Mouse (Mus musculus) midbrain, embryonic 15.5 days (tissue): ENCODE results near the gene Hdgfl3. TPM values are rescaled to one million over a fixed set of nuclear protein-coding genes. Genes with fewer than 3 reads are reported as not detected.
A peak's percentile ranks its signal among the peaks of the same experiment; 100 is the strongest.

ENCODE experiments used
- ATAC-seq: fragments of 200-750 bp; cut with Nextera tagmentation; replicated peaks from 2 replicates; pipeline ENCODE4 v1.8.0; 2017; ENCODE audit warnings: moderate TSS enrichment
- H3K27ac ChIP-seq: fragments of 300-500 bp; sonication (generic); 2 replicates; pipeline ENCODE4 v1.5.1; 2015; ENCODE audit warnings: mild to moderate bottlenecking, inconsistent platforms
- H3K27me3 ChIP-seq: fragments of 300-500 bp; sonication (generic); replicated peaks from 2 replicates; pipeline ENCODE4 v1.6.1; 2015; ENCODE audit warnings: inconsistent platforms
- H3K36me3 ChIP-seq: fragments of 300-500 bp; sonication (generic); replicated peaks from 2 replicates; pipeline ENCODE4 v1.6.1; 2015; ENCODE audit warnings: inconsistent platforms
- H3K4me1 ChIP-seq: fragments of 300-500 bp; sonication (generic); 2 replicates; pipeline ENCODE4 v1.6.1; 2015; ENCODE audit warnings: inconsistent platforms
- H3K4me2 ChIP-seq: fragments of 300-500 bp; sonication (generic); 2 replicates; pipeline ENCODE4 v1.6.1; 2015; ENCODE audit warnings: inconsistent platforms, mild to moderate bottlenecking, moderate library complexity
- H3K4me3 ChIP-seq: fragments of 300-500 bp; sonication (generic); 2 replicates; pipeline ENCODE4 v1.5.1; 2015; ENCODE audit warnings: mild to moderate bottlenecking, inconsistent platforms
- H3K9ac ChIP-seq: fragments of 300-500 bp; sonication (generic); 2 replicates; pipeline ENCODE4 v1.6.1; 2015; ENCODE audit warnings: mild to moderate bottlenecking, inconsistent platforms
- H3K9me3 ChIP-seq: fragments of 300-500 bp; sonication (generic); 2 replicates; pipeline ENCODE4 v1.6.1; 2016; ENCODE audit warnings: inconsistent platforms
- WGBS: fragments of 180-500 bp; shearing (Covaris S2); methylation state at CpG from one replicate; pipeline ENCODE4 v1.1.7; 2015; ENCODE audit warnings: mixed read lengths; 5-methylcytosine and 5-hydroxymethylcytosine counted together
- polyA plus RNA-seq: library from polyadenylated mRNA; unstranded; fragments of >200 nt; fragmentation: Nextera tagmentation; extraction: Ambion mirVana; gene quantifications from 2 replicates; pipeline ENCODE4 v1.2.1, GENCODE M21; 2015

Gene Hdgfl3
- polyA plus RNA-seq, 1 experiment from 2014 or later = 71.7 TPM

DNA sequence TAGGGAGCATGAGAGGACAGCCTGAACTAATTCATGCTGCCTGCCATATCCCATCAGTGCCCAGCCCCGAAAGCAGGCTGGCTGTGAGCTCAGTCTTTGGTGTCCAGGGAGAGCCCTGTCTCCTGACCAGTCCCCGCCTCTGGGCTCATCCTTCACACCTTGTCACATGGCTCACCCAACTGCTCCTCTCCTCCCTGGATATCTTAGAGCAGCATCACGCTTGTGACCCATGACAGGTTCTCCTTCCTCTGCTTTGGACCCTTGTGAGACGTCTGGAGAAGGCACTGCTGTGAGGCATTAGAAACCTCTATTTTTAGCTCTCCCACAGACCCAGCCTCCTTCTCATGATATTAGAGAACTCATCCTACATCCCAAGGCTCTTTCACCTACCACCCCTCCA lies 72.4 kb downstream of the Hdgfl3 start:
- no peak overlapping the region for H3K9ac ChIP-seq
- H3K36me3 ChIP-seq = no peaks in the 10 kb centered on the region
- peaks cover 13% of the 10 kb centered on the region for H3K27me3 ChIP-seq
- H3K9me3 ChIP-seq = no peaks in the 10 kb centered on the region
- peaks cover 16% of the 10 kb centered on the region for H3K4me1 ChIP-seq
- H3K27ac ChIP-seq = no peak overlapping the region
- ATAC-seq = no peak
- H3K4me2 ChIP-seq = no peak overlapping the region
- H3K4me3 ChIP-seq = no peak overlapping the region
- 85% methylated on average over 4 of the region's 4 CpGs for WGBS

DNA sequence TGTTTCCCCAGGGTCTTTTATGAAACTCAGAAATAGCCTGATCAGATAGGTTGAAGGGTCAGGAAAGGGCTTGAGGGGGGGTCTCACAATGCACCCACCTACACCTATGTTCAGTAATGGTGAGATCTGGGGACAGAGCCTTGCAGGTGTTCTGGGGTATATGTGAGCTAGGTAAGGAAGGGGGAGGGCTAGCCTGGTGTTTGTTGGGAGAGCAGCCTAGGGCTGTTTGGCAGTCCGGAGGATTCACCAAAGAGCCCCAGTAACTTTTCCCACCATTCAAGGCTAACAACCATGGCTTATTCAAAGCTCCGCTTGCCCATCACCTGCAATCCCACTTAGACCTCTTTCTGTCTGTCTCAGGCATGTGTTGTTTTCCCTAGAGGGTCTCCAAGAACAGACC lies 72.8 kb downstream of the Hdgfl3 start:
- Histone ChIP-seq H3K9me3 (no peaks in the 10 kb centered on the region), H3K36me3 (no peaks in the 10 kb centered on the region), H3K27ac (no peak overlapping the region), H3K27me3 (peaks cover 16% of the 10 kb centered on the region), H3K4me3 (no peak overlapping the region), H3K9ac (no peak overlapping the region), H3K4me1 (peaks cover 16% of the 10 kb centered on the region), H3K4me2 (no peak overlapping the region)
- no peak for ATAC-seq
- 82% methylated on average over 2 of the region's 2 CpGs for WGBS

DNA sequence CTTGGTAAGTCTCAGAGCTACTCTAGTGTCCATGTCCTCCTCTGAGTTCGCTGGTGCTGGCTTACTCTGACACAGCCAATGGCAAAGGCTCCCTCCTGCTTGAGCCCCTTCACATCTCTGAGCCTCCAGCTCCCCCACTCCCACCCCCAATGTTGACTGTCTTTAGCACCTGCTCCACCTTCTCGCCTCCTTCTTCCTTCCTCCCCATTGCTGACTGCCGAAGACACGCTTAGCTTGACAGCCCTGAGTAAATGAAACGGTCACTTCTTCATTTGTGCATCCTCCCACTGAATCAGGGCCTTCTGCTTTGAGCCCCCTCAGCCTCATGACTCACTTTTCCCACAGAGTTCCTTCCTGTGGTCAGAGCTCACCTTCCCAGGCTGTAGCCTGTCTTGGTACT lies 73.3 kb downstream of the Hdgfl3 start:
- Histone ChIP-seq H3K4me2 (no peak overlapping the region), H3K9ac (no peak overlapping the region), H3K4me1 (peaks cover 16% of the 10 kb centered on the region), H3K9me3 (no peaks in the 10 kb centered on the region), H3K4me3 (no peak overlapping the region), H3K27ac (no peak overlapping the region), H3K27me3 (peaks cover 16% of the 10 kb centered on the region), H3K36me3 (no peaks in the 10 kb centered on the region)
- WGBS = 80% methylated on average over 5 of the region's 5 CpGs
- no peak for ATAC-seq

DNA sequence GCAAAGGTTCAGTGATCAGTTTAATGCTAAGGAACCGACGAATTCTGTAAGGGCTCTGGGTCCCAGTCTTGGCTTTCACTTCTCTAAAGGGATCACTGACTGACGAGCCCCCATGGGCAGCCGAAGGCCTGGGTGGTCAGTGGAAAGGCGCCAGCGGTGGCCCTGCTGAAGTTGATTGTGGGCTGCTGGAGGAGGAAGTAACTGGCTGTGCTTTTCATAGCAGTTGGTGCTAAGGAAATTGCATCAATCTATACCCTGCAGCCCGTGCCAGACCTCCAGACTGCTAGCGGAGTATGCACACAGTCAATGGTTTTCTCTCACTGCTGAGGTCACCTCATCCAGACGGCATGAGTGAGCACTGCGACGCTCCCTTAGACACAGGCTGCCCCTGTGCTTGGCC lies 74.2 kb downstream of the Hdgfl3 start:
- H3K9ac ChIP-seq = no peak overlapping the region
- 54% methylated on average over 11 of the region's 11 CpGs for WGBS
- no peak overlapping the region for H3K27ac ChIP-seq
- H3K4me2 ChIP-seq = peak overlapping the region; percentile 91
- H3K36me3 ChIP-seq = no peaks in the 10 kb centered on the region
- H3K4me3 ChIP-seq = peak overlapping the region; percentile 64
- peaks cover 16% of the 10 kb centered on the region for H3K27me3 ChIP-seq
- peaks cover 16% of the 10 kb centered on the region for H3K4me1 ChIP-seq
- no peak; the same call in 1 of the 2 replicates for ATAC-seq
- no peaks in the 10 kb centered on the region for H3K9me3 ChIP-seq

DNA sequence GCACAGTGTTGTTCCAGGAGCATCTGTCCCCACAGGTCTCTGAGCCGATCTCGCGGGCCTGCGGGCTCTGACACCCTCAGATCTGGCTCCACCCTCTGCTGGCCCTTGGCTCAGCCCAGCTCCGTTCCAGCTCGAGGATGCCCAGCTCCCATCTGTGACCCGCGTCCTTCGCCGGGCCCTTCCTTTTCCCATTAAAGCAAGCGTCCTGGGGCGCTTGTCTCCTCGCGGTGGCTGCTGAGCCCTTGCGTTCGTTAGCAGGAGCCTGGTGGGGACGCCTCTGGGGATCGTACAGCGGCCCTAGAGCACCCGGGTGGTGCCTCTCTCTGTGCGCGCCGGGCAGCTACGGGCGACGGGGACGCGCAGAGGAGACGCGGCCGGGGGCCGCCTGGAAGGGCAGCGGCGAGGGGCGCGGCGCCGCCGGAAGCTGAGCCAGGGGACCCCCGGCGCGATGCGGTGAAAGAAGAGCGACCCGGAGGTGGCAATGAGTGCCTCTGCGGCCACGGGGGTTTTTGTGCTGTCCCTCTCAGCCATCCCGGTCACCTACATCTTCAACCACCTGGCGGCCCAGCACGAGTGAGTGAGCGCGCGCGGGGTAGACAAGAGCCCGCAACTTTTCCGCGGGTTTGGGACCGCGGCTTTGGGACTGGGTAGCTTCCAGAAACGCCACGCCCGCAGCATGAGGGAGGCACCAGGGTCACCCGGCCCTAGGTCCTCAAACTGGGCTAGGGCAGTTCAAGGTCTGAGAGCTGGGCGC lies 75.1 kb downstream of the Hdgfl3 start, which contains the start of gene Tm6sf1:
Gene Tm6sf1, plus strand, starts transcription at position 34 of the 754 bp plus-strand sequence.
- H3K9me3 ChIP-seq = no peaks in the 10 kb centered on the region
- H3K4me3 ChIP-seq = peak within 1 kb of the TSS; percentile 64
- WGBS = under 1% methylated on average over 64 of the region's 64 CpGs
- H3K27me3 ChIP-seq = peaks cover 16% of the 10 kb centered on the region
- H3K4me1 ChIP-seq = peaks cover 22% of the 10 kb centered on the region
- H3K9ac ChIP-seq = peak within 1 kb of the TSS; percentile 57
- peak within 1 kb of the TSS; percentile 41; the same call in 1 of the 2 replicates for H3K27ac ChIP-seq
- peak within 1 kb of the TSS; percentile 91 for H3K4me2 ChIP-seq
- ATAC-seq = peak; percentile 79
- no peaks in the 10 kb centered on the region for H3K36me3 ChIP-seq

DNA sequence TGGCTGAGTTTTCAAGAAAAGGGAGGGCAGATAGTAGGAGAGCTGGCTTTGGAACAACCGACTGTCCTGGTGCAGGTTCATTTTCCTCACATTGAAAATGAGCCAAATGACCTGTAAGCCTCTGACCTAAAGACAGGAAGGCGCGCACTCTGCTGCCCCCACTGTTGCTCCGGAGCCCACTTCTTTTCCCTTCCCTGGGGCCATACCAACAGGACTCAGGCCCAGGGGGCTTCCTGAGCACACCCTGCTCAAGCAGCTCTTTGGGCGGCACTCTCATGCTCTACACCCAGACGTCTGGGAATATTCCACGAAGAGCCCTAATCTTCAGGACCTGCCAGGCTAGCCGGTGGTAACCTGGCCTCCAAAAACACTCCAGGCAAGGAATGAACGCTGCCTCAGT lies 76.0 kb downstream of the Hdgfl3 start:
- no peak for ATAC-seq
- peak overlapping the region; percentile 64 for H3K4me3 ChIP-seq

DNA sequence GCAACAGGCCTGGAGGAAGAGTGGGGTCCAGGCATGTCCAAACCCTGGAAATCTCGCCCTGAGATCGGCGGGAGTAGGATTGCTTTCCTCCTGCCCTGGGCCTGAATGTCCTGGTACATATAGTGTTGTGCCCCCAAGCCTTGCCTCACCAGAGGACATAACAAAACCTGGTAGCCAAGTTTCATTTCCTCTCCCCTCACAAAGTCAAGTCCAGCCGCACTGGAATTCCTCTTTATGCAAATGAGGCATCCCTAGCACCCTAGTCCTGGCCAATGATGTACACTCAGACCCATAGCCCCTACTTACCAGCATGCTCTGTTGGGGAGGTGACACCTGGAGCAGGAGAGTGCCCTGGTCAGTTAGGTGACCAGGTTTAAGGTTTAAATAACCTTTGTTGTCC lies 78.1 kb downstream of the Hdgfl3 start:
- Histone ChIP-seq H3K4me1 (peaks cover 22% of the 10 kb centered on the region), H3K9me3 (no peaks in the 10 kb centered on the region), H3K27ac (no peak overlapping the region), H3K36me3 (no peaks in the 10 kb centered on the region), H3K4me3 (no peak overlapping the region), H3K9ac (no peak overlapping the region), H3K4me2 (no peak overlapping the region), H3K27me3 (peaks cover 16% of the 10 kb centered on the region)
- ATAC-seq = no peak
- 78% methylated on average over 4 of the region's 4 CpGs for WGBS

More for the DNA sequence above, 76.0 kb downstream of the Hdgfl3 start:
- Histone ChIP-seq H3K36me3 (no peaks in the 10 kb centered on the region), H3K9ac (0 out of 2 replicates have a peak overlapping the region, but pooled peaks have one; percentile 57), H3K4me1 (peaks cover 22% of the 10 kb centered on the region), H3K4me2 (peak overlapping the region; percentile 91), H3K27ac (no peak overlapping the region), H3K9me3 (no peaks in the 10 kb centered on the region), H3K27me3 (peaks cover 16% of the 10 kb centered on the region)
- WGBS = 2% methylated on average over 9 of the region's 9 CpGs

DNA sequence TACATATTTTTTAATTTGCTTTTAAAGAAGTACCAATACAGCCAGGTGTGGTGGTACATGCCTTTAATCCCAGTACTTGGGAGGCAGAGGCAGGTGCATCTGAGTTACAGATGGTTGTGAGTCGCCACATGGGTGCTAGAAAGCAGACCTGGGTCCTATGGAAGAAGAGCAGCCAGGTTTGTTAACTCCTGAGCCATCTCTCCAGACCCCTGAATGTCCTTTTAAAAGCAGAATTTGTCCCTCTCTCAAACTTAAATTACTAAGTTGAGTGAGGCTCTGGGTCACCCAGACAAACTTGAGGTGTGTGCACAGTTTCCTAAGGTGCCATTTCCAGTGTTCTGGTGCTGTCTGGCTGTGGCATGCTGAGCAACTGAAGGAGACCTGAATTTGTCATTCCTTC lies 78.6 kb downstream of the Hdgfl3 start, which contains the start of gene Gm10160:
Gene Gm10160, minus strand, starts transcription at position 101 of the 400 bp plus-strand sequence.
- Histone ChIP-seq H3K27ac (no peak within 1 kb of the TSS), H3K4me2 (no peak within 1 kb of the TSS), H3K4me1 (peaks cover 22% of the 10 kb centered on the region), H3K27me3 (peaks cover 16% of the 10 kb centered on the region), H3K4me3 (no peak within 1 kb of the TSS), H3K36me3 (no peaks in the 10 kb centered on the region), H3K9me3 (no peaks in the 10 kb centered on the region), H3K9ac (no peak within 1 kb of the TSS)
- no peak for ATAC-seq
- WGBS = 76% methylated on average over 1 of the region's 1 CpGs

DNA sequence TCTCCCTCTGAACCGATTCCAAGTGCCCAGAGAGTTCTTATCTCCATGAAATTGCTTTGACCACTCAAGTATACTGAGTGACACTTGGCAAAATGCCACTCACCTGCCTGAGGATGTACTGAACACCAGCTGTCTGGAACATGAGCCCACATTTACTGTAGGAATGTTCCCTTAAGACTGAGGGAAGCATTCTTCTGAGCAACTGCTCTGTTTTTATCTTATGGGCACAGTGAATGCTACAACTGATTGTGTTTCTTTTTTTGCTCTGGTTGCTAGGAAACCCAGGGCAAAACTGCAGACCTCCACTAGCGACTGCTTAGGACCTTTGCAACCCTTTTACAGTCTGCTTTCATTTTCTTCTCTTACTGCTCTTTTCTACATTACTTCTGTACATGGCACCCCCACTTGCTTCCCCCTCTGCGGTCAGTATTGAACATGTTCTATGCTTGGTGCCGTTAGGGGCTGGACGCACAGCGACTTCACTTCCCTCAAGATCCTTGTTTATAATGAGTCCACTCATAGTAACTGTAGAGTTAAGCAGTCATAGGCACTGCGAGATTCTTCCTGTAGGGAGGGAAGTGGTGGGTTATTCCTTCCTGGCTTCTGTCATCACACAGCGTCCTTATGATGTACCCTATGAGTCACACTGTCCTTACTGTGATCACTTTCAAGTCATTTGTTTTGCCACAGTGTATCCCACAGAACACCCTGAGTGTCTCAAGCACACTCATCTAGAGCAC lies 79.5 kb downstream of the Hdgfl3 start:
- peaks cover 22% of the 10 kb centered on the region for H3K4me1 ChIP-seq
- no peak for ATAC-seq
- H3K9me3 ChIP-seq = no peaks in the 10 kb centered on the region
- no peak overlapping the region for H3K4me2 ChIP-seq
- no peak overlapping the region for H3K4me3 ChIP-seq
- peaks cover 16% of the 10 kb centered on the region for H3K27me3 ChIP-seq
- no peaks in the 10 kb centered on the region for H3K36me3 ChIP-seq
- no peak overlapping the region for H3K9ac ChIP-seq
- WGBS = 61% methylated on average over 8 of the region's 8 CpGs
- H3K27ac ChIP-seq = no peak overlapping the region

DNA sequence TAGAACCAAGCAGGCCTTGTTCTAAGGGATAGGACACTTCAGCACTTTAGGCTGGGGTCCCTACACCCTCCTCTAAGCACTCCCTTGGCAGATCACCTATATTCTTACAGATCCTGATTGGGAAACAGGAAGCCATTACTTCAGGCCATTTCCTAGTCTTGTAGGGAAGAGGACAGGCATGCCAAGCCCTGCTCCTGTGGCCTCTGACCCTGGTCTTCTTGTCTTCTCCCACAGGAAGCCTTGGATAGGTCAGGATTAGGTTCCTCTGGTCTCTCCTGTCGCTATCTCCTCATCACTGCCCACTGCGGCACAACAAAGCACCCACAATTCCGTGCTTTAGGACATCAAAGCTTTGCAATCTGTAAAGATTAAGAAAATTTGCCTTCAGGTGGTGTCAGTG lies 82.6 kb downstream of the Hdgfl3 start:
- peaks cover 1% of the 10 kb centered on the region; the same call in 1 of the 2 replicates for H3K27me3 ChIP-seq
- 86% methylated on average over 3 of the region's 3 CpGs for WGBS
- H3K4me3 ChIP-seq = no peak overlapping the region

DNA sequence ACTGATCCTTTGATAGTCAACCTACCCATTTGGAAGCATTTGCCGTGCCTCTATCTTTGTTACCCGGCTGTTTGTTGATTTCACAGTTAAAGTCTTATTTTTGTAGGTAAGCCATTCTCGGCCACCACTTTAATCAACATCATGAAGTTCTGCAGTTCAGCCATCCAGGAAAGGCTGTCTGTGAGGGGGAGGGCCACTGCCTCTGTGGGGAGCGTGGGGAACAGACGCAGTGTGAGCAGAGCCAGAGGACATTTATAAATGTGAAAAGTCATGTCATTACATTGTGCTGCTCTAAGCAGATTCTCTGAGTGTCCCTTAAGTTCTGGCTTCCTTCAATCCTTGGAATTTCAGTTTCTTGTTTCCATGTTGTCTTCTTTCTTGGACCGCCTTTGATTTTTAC lies 84.1 kb downstream of the Hdgfl3 start:
- WGBS = 90% methylated on average over 6 of the region's 6 CpGs
- no peak for ATAC-seq
- peaks cover 5% of the 10 kb centered on the region for H3K4me1 ChIP-seq

More for the DNA sequence above, 82.6 kb downstream of the Hdgfl3 start:
- no peak for ATAC-seq
- Histone ChIP-seq H3K9me3 (no peaks in the 10 kb centered on the region), H3K4me2 (no peak overlapping the region), H3K9ac (no peak overlapping the region), H3K27ac (no peak overlapping the region), H3K36me3 (no peaks in the 10 kb centered on the region), H3K4me1 (peaks cover 5% of the 10 kb centered on the region)

DNA sequence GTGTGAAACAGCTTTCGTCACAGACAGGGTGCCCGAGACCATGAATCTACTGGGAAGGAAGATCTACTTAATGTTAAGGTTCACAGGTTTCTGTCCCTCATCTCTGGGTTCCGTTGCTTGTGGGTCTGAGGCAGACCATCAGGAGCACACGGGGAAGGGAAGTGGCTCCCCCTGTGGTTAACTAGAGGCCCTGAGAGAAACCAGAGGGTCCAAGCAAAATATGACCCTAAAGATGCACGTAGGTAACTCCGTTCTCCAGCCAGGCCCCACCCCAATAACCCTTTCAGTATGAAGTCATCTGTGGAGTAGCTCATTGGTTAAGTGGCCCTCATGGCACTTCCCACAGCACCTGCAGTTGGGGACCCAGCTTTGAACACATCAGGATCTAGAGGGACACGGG lies 84.6 kb downstream of the Hdgfl3 start:
- Histone ChIP-seq H3K4me2 (no peak overlapping the region), H3K4me1 (peaks cover 2% of the 10 kb centered on the region), H3K27ac (no peak overlapping the region), H3K9me3 (no peaks in the 10 kb centered on the region), H3K9ac (no peak overlapping the region), H3K27me3 (no peaks in the 10 kb centered on the region), H3K36me3 (no peaks in the 10 kb centered on the region), H3K4me3 (no peak overlapping the region)
- 92% methylated on average over 7 of the region's 7 CpGs for WGBS
- ATAC-seq = no peak

More for the DNA sequence above, 84.1 kb downstream of the Hdgfl3 start:
- no peaks in the 10 kb centered on the region for H3K36me3 ChIP-seq
- no peaks in the 10 kb centered on the region for H3K9me3 ChIP-seq
- H3K27me3 ChIP-seq = no peaks in the 10 kb centered on the region
- no peak overlapping the region for H3K4me2 ChIP-seq
- H3K9ac ChIP-seq = no peak overlapping the region
- H3K27ac ChIP-seq = no peak overlapping the region
- no peak overlapping the region for H3K4me3 ChIP-seq
